Mouse (Mus musculus): ENCODE data around the gene Uck2. TPM values are rescaled to one million over a fixed set of nuclear protein-coding genes. Genes with fewer than 3 reads are reported as not detected.

The Uck2 gene
- total RNA-seq, 4 experiments from 2014 or later, result 30.9 to 55.9 (median 45.0) TPM

DNA sequence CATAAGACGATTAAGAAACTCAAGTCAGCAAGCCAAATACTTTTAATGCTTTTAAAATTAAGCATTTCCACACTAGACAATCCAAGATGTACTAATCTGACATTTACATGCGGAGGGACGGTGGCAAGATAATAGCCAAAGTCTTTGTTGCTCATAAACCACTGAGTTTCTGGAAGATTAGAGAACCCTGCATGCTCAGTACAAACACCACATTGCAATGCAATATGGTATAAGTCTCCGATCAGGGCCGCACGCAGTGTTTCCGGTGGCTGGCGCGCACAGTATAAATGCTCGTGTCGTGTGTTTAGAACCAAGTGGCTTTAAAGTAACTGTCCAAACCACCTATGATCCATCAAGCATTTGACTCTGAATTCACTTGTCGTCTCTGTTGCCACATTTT is 31.5 kb downstream of the Uck2 start:
- no peak for DNase-seq

DNA sequence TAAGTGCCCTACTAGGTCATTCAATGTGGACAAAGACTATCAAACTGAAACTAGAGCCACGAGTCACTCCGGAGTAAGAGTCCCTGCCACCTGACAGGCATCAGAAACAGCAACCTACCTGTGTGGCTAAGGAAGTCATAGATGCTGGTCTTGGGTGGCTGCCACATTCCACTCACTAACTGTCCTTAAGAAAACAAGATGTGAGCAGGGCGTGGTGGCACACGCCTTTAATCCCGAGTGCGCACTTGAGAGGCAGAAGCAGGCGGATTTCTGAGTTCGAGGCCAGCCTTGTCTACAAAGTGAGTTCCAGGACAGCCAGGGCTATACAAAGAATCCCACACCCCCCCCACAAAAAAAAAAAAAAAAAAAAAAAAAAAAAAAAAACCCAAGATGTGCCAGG is 35.2 kb downstream of the Uck2 start:
- no peak for DNase-seq

GRCm38 (mm10) chr1:167249252-167249651 is 35.9 kb downstream of the Uck2 start:
- DNase-seq, result no peak

- DNase-seq, result no peak
These were observed 37.2 kb downstream of the Uck2 start for GRCm38 (mm10) chr1:167247886-167248285.

GRCm38 (mm10) chr1:167246976-167247375 is 38.1 kb downstream of the Uck2 start:
- DNase-seq, result peak; percentile 70

DNA sequence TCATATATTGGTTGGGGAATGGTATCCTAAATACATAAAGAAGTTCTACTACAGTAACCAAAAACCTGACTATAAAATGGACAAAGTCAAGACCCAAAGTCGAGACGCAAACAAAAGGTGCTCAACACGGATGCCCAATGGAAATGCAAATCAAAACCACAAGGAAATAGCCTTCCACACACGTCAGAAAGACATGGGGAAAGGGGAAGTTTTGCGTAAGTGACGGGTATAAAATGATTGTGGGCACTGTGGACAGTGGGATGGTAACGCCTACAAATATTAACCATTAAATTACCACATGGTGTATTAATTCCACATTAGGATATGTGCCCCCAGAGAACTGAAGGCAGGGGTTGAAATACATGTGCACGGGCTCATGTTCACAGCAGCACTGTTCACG is 38.8 kb downstream of the Uck2 start:
- DNase-seq, result no peak

GRCm38 (mm10) chr1:167245180-167245641 is 39.9 kb downstream of the Uck2 start:
- DNase-seq, result no peak

GRCm38 (mm10) chr1:167242191-167242681 is 42.9 kb downstream of the Uck2 start:
- DNase-seq, result peak; percentile 70

DNA sequence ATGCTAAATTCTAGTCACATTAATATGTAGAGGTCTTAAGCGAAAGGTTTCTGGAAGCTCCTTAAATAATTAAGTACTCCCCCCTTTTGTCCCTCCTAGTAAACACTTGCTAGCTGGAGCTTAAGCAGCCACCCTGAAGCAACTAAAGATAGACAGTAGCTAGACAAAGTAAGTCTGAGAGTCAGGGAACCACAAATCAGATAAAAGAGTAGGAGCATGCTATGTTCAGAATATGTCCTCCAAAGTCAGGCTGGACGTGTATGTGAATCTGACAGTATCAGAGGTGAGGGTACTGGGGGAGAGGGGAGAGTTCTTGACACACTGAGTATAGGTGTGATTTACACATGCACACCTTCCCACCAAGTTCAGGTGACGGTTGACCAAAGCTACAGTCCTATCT is 43.6 kb downstream of the Uck2 start:
- no peak for DNase-seq

DNA sequence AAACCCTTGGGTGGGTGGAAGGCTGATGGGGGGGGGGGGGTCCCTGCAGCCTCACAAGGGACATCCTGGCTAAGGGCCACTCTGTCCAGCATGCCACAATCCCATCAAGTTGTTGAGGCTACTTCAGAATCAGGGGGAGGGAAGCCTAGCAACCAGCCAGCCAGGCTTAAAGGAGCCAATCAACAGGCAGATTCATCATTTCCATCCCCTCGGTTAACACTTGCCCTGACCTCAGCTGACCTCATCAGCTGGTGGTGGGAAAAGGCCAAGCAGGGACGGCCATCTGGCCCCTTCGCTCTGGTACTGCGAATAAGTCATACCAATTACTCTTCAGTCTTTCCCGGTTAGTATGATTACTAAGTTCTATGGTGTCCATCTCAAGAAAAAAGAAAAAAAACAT is 44.8 kb downstream of the Uck2 start:
- DNase-seq, result no peak

DNA sequence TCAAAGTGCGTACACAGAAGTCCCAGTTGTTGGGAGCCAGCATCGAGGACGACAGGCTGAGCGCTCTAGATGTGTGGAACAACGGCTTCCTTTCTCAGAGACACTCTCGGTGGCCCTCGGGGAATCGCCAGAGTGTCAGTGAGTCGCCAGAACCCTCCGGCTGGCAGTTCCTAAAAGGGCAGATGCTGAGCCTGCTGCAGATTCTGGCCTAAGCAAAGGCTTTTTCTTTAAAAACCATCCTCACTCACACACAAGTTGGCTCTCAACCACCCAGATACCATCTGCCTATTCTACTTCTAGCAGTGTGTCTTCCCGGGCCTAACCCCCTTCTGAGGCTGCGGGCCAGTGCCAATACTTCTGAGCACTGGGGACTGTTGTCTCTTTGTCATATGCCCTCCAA is 45.2 kb downstream of the Uck2 start:
- DNase-seq, result no peak

GRCm38 (mm10) chr1:167237798-167238197 is 47.3 kb downstream of the Uck2 start:
- no peak for DNase-seq

DNA sequence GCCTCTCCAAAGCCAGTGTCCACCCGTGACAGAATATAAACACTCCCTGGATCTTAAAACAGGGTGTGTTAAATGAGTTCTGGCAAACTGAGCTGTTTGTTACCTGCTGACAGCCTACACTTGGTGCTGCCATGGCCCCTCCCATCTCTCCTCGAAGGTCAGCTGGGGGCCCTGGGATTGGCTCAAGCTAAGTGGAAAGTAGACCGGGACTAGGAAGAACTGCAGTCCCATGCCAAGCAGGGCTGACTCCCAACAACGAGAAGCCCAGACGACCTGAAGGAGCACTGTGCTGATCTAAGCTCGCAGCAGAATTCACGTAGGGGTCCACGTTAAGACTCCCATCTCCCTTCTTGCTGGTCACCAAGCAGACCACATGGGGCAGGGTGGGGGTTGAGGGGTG is 48.3 kb downstream of the Uck2 start:
- DNase-seq, result no peak

DNA sequence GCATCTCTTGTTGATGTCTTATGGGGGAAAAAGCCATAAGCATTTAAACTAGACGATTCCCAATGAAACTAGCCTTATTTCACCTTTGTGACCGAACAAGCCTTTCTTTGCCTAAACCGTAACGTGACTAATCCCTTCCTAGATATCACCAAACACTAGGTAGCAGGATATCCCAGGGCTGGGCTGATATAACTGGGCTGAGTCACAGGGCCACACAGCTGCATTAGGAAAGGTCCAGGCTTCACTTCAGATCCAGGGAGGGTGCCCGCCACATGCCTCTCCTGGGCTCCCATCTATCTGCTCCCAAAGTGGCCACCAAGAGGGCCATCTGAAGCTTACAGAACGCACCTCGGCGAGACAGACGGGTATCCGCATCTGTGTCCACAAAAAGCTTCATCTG is 50.8 kb downstream of the Uck2 start:
- no peak for DNase-seq

DNA sequence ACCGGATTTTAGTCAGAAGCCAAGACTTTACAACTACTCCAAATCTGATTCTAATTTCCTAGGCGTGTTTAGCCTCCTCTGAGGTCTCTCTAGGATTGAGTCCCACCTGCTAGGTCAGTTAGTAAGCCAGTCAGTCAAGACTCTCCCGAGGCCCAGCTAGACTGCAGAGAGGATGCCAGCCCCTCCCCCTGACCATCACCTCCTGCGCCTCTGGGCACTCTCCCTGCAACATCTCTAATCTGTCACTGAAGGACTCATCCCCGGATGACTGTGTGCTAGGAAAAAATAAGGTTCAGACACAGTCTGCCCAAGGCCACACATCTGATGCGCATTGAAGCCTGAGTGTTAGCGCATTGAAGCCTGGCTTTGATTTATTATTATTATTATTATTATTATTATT is 52.2 kb downstream of the Uck2 start:
- peak; percentile 43 for DNase-seq

DNA sequence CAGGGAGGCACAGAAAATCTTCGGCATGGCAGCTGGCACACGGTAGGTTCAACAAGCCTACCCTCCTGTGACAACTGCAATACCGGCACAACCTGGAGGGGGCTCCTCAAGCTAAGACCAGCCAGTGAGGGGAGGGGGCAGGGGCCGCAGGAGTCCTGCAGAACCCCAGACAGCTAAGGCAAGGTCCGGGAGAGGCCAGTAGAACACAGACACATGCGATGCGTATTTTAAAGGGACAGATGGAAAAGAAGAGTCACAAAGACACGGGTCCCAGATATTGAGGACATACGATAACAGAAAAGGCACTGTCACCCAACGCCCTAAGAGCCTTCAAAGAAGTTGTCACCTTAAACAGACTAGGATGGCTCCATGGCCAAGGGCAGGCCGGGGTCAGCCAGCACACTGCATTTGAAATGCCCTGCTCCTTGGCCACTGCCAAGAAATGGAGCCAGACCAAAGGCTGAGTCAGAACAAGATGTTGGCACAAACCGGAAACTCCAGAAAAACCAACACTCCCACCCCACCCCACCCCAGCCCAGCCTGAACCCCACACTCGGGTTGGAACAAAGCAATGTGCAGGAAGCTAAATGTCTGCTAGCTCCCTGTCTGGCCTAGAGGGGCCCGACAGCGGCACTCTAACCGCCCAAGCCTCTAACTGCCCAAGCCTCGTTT is 53.4 kb downstream of the Uck2 start:
- peak; percentile 59 for DNase-seq

- DNase-seq, result peak; percentile 40
These were observed 54.0 kb downstream of the Uck2 start for GRCm38 (mm10) chr1:167230930-167231611.

DNA sequence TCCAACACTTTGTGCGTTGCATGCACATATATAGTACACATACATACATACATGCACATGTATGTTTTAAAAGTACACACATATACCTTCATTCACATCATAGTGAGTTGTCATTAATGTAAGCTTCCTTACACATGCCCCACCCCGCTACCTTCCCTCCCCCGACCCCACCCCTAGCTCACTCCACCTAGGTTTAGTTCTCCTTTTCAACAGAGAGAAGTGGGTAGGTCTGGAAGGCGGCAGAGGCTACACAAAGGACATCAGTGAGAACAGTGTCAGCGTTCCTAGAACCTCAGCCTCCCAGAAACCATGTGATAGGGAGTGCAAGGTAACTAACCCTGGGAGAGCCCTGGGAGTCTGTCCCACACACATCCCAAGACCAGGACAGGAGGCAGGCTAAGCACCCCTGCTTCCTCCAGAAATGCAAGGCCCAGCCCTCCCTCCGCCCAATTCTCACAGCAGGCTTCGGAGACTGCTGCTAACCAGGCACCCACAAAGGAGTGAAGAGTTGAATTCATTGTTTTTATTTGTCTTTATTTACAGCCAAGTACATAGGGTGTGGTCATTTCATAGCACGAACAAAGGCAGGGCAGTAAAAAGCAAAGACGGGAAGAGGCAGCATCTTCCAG is 62.6 kb downstream of the Uck2 start:
- DNase-seq, result no peak

DNA sequence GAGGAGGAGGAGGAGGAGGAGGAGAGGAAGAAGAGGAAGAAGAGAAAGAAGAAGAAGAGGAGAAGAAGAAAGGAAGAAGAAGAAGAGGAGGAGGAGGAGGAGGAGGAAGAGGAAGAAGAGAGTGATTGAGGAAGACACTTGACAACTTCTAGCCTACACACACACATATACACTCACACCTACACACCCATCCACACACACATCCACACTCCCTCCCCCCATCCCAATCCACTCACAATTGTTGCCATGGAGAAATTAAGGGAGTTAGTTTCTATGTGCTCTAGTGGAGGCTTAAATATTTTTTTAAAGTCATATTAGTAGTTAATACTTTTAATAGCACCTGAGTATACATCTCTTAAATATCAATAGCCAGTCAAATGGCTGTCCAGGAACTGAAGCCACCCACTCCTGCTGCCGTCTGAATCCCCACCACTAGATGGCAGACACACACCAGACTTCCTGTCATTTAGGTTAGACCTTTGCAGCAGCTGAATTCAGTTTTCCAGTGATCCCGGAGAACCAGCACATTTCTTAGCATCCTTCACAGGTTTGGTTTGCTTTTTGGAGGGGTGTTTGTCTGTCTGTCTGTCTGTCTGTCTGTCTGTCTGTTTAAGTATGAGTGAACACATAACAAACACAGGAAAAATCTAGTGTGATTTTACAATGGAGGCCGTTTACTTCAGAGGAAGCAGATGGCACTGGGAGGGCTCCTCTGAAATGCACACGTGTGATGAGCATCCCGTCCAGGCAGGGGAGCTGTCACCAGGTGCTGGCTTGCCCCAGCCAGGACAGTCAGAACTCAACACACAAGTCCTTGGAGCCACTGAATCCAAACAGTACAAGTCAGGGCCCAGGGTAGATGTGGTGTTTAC is 64.6 kb downstream of the Uck2 start:
- peak; percentile 61 for DNase-seq

DNA sequence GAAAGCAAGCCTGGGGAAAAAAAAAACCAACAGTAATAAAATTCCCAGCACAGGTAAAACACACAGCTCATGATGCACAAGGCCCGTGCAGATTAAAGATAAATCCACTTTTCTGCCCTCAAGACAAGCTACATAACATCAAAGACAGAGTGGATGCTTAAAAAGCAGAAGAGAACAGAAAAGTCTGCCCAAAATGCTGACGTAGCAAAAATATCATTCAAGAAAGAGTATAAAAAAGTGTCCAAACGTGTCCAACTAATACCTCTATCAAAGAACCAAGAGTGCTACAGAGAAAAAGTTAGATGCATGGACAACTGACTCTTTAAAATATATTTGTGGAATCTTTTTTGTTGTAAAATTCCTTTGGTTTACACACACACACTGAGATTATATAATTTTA is 69.7 kb downstream of the Uck2 start:
- no peak for DNase-seq

DNA sequence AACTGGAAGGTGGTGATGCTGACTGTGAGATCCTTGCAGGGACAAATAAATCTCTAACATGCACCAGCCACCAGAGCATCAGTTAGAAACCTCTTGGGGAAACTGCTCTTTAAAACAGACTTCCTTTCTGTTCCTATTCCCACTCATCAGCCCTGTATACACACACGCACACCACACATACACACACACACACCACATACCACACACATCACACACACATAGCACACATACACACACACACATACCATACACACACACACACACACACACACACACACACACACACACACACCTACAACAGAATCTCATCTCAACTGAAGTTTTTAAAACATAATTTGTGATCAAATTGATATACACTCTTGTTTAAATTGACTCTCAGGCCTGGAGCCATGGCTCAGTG is 72.4 kb downstream of the Uck2 start:
- no peak for DNase-seq

DNA sequence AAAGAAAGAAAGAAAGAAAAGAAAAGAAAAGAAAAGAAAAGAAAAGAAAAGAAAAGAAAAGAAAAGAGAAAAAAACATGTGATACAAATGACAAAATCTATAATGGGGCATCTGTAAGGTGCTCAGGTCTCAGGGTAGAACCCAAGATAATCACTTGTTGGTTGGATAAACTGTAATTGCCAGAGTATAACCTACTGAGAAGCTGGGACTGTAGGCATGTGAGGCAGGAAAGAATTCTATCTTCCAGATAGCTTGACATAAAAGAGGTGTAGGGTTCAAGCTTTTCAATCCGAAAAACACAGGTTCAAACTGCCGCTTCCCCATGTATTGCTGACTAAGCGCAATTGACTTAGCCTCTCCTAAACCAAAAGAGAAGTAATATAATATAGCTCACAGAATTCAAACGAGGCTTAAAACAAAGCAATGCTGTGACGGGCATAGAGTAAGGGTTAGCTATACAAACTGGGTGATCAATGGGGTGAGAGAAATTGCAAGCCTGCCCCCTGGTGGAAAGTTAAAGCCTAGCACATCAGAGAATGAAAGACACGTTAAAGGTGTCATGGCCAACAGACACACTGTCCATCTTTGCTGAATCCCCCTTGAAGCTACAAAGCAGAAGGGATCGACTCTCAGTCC is 73.0 kb downstream of the Uck2 start:
- DNase-seq, result no peak
